Mouse (Mus musculus) embryonic fibroblast, embryonic 13.5 days (primary cell): ENCODE data around the gene Gm10142.

Experiments
- CTCF ChIP-seq: IDR thresholded peaks from 2 replicates; pipeline ENCODE4 v1.5.1; 2011; ENCODE audit warnings: mild to moderate bottlenecking, control low read depth, low read length, moderate library complexity, borderline replicate concordance; ENCODE audit not compliant: insufficient read depth
- POLR2A ChIP-seq: IDR thresholded peaks from 2 replicates; pipeline ENCODE4 v1.6.1; 2011; ENCODE audit warnings: low read depth, mild to moderate bottlenecking, control low read depth, low read length, moderate library complexity

GRCm38 (mm10) chr10:77682994-77683393 lies 32.6 kb upstream of the Gm10142 start:
- TF ChIP-seq CTCF (no peak), POLR2A (no peak)
